Mouse (Mus musculus) regulatory T cell (primary cell): Measurements from ENCODE around the gene Prss45.

Source experiments
- in situ Hi-C: fragments of 300-600 bp; cut with MboI, MseI; formaldehyde crosslinking; loops from one replicate; pipeline ENCODE4 v1.15.1; 2025; ENCODE audit warnings: high pct_unique_total_duplicates

The Prss45 gene

DNA sequence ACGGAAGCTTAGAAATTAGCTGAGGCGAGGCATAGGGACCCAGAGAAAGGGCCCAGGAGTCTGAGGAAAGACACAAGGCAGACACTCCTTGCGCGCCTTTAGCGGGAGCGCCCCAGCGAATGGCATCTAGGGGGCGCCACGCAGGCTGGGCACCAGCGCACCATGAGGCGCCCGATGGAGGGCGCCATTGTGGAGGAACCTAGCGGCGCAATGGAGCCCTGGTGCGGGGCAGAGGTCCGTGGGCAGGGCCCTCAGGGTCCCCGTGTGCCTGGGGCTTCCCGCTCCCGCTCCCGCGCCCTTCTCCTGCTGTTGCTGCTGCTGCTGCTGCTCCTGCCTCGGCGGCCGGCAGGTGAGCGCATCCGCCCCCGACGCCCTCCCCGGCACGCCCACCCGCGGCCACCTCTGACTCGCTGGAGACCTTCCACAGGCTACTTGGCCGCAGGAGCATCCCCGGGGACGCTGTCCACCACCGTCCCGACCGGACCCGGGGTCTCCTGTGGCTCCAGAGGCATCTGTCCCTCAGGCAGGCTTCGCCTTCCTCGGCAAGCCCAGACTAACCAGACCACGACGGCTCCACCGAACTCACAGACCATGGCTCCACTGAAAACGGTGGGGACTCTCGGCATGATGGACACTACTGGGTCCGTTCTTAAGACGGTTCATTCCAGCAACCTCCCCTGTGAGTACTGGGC is 23.5 kb downstream of the Prss45 start, which contains the start of gene Prss50:
Gene Prss50, plus strand, starts transcription at position 187 of the 692 bp plus-strand sequence.
- in situ Hi-C loops = no loop called here

DNA sequence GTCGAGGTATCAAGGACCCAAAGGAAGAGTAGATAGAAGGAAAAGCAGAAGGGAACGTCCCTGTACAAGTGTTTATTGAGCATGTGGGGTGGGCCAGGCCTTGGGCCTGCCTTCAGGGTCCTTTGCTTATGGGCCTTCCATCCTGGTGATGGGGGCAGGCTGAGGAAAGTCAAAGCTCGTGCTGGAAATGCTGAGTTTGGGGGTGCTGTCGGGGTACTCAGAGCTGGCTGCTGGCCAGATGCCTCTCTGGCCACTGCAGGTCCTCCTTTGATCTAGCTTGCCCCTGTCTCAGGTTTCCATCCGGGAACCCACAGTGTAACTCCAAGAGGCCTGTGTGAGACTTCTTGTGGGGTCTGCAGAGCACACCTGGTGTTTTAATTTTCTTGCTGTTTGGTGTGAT is 24.1 kb downstream of the Prss45 start:
- in situ Hi-C loops = no loop called here

DNA sequence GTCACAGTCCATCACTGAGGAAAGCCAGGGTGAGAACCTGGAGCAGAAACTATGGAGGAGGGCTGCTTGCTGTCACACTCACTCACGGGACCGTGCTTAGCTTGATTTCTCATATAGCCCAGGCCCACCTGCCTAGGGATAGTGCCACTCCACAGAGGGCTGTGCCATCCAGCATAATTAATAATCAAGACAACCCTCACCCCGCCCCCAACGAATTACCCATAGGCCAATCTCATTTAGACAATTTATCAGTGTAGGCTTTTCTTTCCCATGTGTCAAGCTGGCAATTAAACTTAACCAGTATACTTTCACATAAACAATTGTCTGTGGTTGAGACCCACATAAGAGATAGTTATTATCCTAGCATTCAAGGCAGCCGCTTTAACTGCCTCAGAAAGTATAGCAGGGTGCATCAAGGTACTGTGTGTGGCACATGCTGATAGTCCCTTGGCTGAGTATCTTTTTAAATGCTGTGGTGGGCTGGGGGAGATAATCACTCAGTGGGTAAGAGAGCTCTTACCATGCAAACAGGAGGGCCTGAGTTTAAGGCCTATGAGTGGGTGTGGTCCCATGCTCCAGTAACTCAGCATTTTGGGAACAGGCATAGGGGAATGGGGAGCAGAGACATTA is 24.7 kb downstream of the Prss45 start:
- in situ Hi-C loops = no loop called here

DNA sequence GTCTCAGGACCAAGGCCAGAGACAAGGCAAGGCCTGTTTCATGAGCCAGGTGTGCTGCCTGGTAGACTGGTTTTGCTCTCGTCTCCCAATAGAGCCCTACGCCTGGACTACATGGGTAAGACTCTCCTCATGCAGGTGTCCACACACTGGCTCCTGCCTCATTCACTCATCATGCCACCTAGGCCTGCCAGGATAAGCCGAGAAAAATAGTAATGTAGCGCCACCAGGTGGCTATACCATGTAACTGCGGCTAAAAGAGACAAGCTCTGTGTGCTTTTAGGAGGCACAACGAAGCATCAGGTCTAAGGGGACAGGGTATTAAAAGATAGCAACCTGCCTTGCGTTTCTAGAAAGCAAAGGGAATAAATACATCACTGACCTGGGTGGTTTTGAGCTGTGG is 36.6 kb downstream of the Prss45 start:
- in situ Hi-C loops = no loop called here

DNA sequence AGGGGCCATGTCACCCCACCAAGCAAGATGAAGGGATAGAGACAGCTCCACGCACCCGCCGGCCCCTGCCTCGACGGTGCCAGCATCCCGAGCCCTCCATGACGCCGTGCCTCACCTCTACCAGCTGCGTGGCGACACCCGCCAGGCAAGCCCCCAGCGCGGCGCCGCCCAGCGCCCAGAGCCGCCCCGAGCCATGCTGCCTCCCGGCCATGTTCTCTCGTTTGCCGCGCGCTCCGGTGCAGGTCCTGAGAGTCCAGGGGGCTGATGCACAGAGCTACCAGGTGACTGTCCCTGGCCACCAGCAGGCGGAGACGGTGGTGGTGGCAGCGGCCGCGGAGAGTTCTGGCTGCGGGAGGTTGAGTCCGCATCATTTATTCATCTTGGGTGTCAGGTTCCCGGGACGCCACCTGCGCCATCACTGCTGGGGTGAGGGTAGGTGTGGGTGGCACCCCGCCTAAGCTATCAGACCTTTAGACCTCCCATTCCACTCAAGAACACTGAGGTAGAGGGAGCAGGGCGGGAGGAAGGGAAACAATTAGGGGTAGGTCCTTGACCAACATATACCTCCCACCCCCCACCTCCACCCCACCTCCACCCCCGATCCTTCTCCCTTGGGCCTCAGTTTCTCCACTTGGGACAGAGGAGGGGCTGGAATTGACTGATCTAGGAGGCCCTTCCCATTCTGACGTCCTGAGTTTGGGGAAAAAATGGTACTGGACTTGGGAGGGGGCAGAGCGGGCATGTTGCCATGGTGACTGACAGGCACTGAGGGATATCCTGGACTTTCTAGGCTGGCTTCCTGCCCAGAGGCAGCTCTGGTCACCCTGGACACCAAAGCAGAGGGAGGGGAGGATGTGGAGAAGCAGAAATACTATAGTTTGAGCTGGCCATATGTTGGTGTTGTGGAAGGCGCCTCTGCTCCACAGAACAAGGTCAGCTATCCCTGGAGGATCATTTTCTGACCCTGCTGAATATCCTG is 39.6 kb downstream of the Prss45 start:
- in situ Hi-C loops = no loop called here

DNA sequence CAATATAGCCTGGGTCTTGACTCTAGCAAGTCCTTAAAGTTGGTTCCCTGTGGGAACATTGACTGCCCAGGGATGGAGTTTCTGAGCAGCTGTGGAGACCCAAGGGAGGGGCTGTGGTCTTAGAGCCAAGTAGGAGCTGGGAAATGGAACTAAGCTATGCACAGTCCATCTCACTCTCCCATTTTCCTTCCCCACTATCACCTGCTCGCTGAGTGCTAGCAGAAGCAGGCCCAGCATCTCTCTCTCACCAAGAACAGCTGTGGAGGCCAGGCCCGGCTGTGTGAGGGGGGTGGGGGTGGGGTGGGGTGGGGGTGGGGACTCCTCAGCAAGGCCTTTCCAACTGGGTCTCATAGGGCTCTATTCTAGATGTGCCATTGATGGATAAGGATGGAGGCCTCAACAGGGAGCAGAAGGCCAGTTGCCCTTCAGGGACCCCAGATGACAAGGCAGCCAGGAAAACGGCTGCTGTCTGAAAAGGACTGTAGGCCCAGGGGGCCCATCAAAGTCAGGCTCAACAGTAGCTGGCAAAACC is 40.3 kb downstream of the Prss45 start:
- in situ Hi-C loops = no loop called here

DNA sequence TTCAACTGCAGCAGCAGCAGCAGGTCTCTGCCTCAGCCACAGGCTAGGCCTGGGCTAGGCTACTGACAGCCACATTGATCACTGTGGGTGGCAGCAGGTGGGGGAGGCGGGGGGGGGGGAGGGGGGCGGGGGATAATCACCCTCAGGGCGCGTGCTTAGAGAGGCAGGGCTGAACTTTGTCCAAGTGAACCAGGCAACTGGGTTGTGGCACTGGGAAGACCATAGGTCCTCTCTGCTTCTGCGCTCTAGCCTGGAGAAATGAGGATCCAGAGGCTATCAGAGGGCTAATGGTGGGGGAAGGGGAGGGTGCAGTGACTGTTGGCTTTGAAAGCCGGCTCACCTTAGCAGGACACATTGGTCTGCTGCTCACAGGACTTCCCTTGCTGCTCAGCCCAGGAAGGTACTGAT is 40.9 kb downstream of the Prss45 start:
- in situ Hi-C loops = no loop called here

DNA sequence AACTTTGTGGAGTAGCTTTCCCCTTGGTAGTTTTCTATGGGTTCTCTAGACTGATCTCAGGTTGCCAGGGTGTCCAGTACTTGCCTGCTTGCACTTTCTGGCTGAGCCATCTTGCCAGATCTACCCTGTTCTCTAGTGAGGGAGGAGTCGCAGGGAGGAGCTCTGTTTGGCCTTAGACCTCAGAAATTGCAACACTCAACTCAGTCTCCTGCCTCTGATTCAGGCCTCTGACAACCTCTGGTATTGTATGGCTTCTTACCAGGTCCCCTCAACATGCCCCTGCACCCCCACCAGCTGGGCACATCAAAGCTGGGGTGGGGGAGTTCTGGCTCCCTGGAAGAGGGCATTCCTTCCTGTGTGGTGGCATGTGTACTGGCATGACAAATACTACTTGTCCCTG is 43.0 kb downstream of the Prss45 start:
- in situ Hi-C loops = no loop called here

DNA sequence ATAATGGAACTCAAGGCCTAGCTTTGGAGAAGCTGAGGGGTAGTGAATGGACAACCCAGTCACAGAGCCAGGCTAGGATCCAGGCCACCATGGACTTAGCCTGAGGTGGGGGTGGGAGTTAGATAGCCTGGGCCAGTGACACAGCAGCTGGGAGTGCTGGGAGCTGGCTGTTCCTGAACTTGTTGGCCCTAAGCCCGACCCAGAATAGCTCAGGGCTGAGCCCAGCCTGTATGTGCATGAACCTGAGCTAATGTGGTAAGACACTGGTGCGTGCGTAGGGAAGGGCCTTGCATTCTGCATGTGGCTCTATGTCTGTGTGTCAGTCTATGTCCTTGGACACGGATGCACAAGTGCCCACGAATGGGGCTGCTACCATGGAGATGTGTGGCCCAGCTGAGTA is 43.5 kb downstream of the Prss45 start:
- in situ Hi-C loops = no loop called here

DNA sequence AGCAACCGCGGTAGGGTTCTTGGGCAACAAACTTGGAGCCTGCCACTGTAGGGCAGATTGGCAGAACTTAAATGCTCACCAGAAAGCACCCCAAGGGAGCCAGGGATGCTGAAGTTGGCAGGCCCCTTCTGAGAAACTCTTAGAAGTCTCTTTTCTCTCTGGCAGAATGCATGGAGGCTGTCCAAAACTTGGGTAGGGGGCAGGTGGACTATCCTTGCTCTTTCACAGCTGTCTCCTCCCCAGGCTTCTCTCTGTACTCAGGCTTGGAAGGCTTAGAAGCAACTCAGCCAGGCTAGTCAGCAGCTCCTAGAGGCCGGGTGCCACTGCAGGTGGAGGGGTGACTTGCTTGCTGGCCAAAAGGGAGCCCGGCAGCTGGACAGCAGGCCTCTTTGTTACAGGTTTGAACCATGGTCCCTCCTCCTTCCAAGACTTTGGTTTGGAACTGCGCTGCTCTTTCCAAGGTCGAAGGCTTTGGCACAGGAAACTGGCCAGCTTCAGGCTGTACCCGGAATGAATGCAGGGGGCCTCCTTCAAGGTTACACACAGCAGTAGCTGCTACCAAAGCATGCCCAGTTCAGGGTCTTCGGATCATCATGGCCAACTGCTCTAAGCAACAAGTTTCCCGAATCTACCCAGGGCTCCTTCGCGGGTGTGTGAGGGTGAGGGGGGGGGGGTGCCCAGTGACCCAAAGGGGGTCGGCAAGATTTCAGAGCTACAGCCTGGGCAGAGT is 45.0 kb downstream of the Prss45 start, which contains the start of gene Als2cl:
Gene Als2cl, plus strand, starts transcription at position 680 of the 730 bp plus-strand sequence.
- in situ Hi-C loops = no loop called here

DNA sequence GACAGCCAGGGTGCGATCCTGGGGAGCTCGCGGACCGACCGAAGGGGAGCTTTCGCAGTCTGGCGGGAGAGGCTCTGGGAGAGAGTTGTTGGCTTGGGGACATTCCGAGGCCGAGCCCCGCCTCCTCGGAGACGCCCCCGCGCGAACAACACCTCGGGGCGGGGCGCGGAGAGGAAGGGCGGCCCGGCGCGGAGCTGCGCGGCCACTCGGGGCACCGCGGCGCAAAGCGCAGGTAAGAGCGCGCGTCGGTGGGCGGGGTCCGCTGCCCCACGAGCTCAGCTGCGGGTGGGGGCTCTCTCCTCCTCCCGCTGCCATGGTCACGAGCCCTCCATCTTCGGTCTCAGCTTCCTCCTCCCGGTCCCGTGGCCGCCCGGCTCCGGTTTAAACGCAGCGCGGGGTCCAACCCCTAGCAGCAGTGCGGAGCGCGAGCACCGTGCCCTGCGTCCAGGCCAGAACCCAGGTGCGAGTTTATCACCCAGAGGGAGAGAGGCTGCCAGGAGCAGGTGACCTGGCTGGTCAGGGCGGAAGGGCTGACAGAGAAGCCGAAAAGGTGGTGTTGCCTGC is 45.7 kb downstream of the Prss45 start, which contains the start of gene Tmie:
Gene Tmie, minus strand, starts transcription at position 116 of the 564 bp plus-strand sequence.
- in situ Hi-C loops = no loop called here

DNA sequence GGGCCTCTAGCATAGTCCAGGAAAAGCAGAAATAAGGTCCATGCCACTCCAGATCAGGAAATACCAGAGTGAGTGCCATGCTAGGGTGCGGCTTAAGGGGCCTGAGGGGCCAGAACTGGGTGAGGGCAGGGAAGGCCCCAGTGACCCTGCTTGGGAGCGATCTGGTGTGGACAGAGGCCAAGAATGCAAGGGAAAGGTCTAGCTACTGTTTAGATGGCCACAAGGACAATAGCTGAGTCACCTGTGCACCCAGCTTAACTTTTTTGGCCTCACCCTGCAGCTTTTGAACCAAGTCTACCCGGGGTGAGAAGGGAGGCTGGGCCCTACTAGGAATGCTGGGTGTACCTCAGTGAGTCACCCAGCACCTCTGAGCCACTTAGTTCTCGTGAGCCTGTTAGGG is 46.4 kb downstream of the Prss45 start:
- in situ Hi-C loops = no loop called here

DNA sequence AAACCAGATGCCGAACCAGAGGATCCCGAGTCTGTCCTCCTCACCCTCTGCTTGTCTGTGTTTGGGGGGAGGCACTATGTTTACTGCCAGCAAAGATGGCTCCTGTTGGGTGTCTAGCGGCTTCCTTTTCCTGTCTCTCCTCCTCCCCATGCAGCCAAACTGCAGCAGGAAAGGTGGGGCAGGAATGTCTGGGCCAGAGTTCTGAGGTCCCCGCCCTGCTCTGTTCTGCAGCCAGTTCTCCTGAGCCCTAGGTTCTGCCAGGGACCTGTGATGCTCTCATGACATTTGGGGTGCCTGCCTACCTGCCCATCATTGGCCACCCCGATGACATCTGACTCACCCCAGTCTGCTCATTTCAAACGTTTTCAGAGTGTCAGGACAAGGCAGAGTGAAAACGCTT is 47.6 kb downstream of the Prss45 start:
- in situ Hi-C loops = no loop called here

DNA sequence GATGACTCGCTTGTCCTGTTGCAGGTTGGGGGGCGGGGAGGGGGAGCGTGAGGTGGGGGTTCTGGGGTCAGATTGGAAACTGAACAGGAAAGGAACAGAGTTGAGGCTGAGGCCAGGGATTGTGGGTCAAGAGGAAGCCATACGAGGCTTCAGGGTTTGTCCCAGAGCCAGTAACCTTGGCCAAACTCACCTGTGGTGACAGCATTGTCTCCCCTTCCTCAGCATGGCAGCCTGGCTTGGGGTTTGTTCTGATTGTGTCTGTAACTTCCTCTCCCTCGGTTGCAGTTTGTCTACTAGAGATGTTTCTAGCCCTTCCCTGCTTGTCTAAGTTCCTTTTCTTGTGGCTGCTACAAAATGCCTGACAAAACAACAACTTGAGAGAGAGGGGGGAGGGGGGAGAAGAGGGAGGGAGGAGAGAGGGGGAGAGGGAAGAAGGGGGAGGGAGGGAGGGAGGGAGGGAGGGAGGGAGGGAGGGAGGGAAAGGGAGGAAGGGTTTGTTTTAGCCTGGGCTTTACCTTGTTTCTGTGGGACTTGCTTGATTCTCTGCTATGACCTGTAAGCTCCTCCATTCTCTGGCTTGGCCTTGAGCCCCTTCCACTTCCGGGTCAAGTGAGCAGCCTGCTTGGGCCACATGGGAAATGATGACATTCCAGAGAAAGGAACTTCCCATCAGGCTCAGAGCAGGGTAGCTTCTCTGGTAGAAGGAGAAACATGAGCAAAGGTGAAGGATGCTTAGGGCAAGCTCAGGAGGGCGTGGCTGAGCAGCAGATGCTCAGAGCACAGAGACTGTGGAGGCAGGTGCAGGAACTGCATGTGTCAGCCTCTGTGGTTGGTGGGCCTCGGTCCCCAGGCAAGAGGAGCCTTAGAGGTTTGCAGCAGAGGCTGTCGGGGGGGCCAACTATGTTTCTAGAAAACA is 53.3 kb downstream of the Prss45 start:
- in situ Hi-C loops = no loop called here

DNA sequence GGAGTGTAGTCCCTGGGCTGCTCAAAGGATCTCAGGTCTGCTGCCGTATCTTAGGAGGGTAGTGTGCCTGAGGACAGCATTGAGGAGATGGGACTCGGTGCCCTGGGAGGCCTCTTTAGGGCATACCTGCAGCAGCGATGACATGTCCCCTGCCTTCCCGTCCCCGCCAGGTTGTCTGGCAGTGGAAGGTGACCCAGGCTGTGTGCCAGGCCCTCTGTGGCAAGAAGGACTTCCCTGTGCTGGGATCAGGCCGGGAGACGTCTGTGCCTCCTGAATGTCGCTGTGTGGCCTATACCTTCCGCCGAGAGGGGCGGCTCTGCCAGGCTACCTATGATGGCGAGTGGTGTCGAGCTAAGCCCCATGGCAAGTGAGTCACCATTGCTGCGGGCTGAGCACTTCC is 54.5 kb downstream of the Prss45 start:
- in situ Hi-C loops = no loop called here

DNA sequence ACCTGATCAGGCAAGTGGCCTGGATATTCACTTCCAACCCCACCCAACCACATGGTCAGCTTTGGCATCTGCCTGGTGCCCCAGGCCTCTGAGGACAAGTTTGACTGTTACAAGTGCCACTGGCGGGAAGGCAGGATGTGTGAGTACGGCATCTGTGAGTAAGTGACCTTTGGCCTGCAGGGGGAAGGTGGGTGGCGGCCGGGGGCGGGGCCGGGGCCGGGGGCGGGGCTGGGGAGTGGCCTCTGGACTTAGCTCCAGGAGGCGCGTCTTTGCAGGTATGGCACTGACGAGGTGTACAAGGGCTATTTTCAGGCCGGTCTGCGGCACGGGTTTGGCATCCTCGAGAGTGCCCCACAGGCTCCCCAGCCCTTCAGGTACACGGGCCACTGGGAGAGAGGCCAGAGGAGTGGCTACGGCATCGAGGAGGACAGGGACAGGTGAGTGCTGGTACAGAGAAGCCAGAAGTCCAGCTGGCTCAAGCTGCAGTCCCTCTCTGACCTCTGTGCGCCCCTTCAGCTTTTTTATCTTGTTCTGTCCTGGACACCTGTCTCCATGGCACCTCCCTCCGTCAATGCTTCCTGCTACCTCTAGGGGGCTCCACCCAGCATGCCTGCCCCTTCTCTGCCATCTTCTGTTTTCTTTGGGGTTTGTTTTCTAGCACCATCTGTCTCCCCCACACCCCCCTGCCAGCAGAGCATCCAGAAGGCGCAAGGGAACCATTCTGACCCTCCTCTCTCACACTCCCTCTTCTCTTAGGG is 55.8 kb downstream of the Prss45 start:
- in situ Hi-C loops = no loop called here
